Mouse (Mus musculus): ENCODE data around the gene Angptl4. TPM values are rescaled to one million over a fixed set of nuclear protein-coding genes. Genes with fewer than 3 reads are reported as not detected.

Gene Angptl4
- total and polyA plus RNA-seq, 3 experiments: 6.3 to 12.2 (median 8.0) TPM

- in situ Hi-C loops (cut with MboI; ENCODE audit: low pct_ligation_motif_present, low pct_unique_long_range_greater_than_20kb, low sequenced_read_pairs) (no loop called here), dilution Hi-C loops (cut with MboI; ENCODE audit: extremely low pct_ligation_motif_present, extremely low pct_unique_long_range_greater_than_20kb, low sequenced_read_pairs) (no loop called here)
- no peak overlapping the region for H3K4me3 ChIP-seq (replicated peaks in 1 of 3; ENCODE audit: low read depth in 2 of 3, low read length in 2 of 3, poor library complexity in 1 of 3)
- peaks cover 38 to 87% of the 10 kb centered on the region in 2 experiments for H3K36me3 ChIP-seq (replicated peaks in 1 of 2; ENCODE audit: control insufficient read depth in 1 of 2, insufficient read depth in 1 of 2, low read length in 1 of 2)
- no peaks in the 10 kb centered on the region for H3K9me3 ChIP-seq (replicated peaks; ENCODE audit: low read length)
- H3K27me3 ChIP-seq (replicated peaks): no peaks in the 10 kb centered on the region
- H3K4me1 ChIP-seq (ENCODE audit: control insufficient read depth in 1 of 2, insufficient read depth in 2 of 2): peaks cover 0 to 28% of the 10 kb centered on the region in 2 experiments; a peak in 2 of 4 replicates
- H3K9ac ChIP-seq (ENCODE audit: insufficient read depth, low read depth): no peak overlapping the region
- peaks cover 29% of the 10 kb centered on the region for H3K79me2 ChIP-seq (replicated peaks; ENCODE audit: control insufficient read depth, extremely low read depth, insufficient read depth, poor library complexity, severe bottlenecking)
- no peak overlapping the region for H3K27ac ChIP-seq (ENCODE audit: insufficient read depth, low read depth)
- H3K4me2 ChIP-seq (ENCODE audit: insufficient read depth, low read depth, poor library complexity, severe bottlenecking): no peak overlapping the region
- DNase-seq (ENCODE audit: extremely low read depth): no peak
- TF ChIP-seq HCFC1 (IDR thresholded peaks at IDR 0.05; ENCODE audit: low read depth, low read length) (no peak), JUN (IDR thresholded peaks at IDR 0.05; ENCODE audit: insufficient read depth, low read depth, low read length) (no peak), USF2 (conservative IDR thresholded peaks at IDR 0.05; ENCODE audit: low read depth, low read length) (no peak), USF1 (IDR thresholded peaks at IDR 0.05; ENCODE audit: low read depth, low read length) (no peak), KAT2A (IDR thresholded peaks at IDR 0.05; ENCODE audit: insufficient replicate concordance, low read length) (no peak), ELF1 (IDR thresholded peaks at IDR 0.05; ENCODE audit: low read depth, low read length) (no peak), POLR2A (IDR thresholded peaks at IDR 0.05; ENCODE audit: low read depth, low read length) (no peak), SMC3 (IDR thresholded peaks at IDR 0.05; ENCODE audit: low read depth, low read length) (no peak), CHD2 (IDR thresholded peaks at IDR 0.05; ENCODE audit: low read length) (no peak), MYC (IDR thresholded peaks at IDR 0.05; ENCODE audit: low read depth, low read length) (no peak), MAZ (IDR thresholded peaks at IDR 0.05; ENCODE audit: low read depth, low read length) (no peak), RAD21 (IDR thresholded peaks at IDR 0.05; ENCODE audit: low read depth, low read length) (no peak), JUND (conservative IDR thresholded peaks at IDR 0.05; ENCODE audit: low read depth, low read length) (no peak), IRF4 (IDR thresholded peaks at IDR 0.05; ENCODE audit: low read depth, low read length) (no peak), GABPA (IDR thresholded peaks at IDR 0.05; ENCODE audit: insufficient replicate concordance, low read depth, low read length) (no peak), ZKSCAN1 (IDR thresholded peaks at IDR 0.05; ENCODE audit: borderline replicate concordance, low read depth, low read length) (no peak), SIN3A (IDR thresholded peaks at IDR 0.05; ENCODE audit: low read length) (no peak), ZMIZ1 (IDR thresholded peaks at IDR 0.05; ENCODE audit: low read depth, low read length) (no peak), ZC3H11A (IDR thresholded peaks at IDR 0.05; ENCODE audit: low read depth, low read length) (no peak)
These were observed 29.3 kb downstream of the Angptl4 start for GRCm38 (mm10) chr17:33752297-33752696.

DNA sequence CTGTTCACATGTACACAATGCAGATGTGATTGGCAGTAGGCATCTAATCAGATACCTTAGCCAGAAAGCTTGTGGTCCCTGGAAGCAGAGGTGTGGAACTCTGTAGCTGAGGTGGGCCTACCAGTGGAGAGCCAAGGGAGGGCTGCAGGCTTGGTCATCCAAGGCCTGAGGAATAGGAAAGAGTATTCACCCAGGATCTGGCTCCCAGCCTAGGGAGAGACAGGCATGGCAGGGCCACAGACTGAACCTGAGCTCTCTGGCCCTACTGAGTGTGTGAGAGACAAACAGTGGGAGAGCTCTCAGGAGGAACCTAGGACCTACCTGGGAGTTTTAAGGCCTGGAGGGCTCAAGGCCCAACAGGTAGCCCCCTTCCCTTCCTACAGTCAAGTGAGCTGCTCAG, 30.4 kb downstream of the Angptl4 start:
- Histone ChIP-seq H3K9me3 (replicated peaks; ENCODE audit: low read length) (no peaks in the 10 kb centered on the region), H3K27ac (ENCODE audit: insufficient read depth, low read depth) (no peak overlapping the region), H3K4me2 (ENCODE audit: insufficient read depth, low read depth, poor library complexity, severe bottlenecking) (no peak overlapping the region), H3K79me2 (replicated peaks; ENCODE audit: control insufficient read depth, extremely low read depth, insufficient read depth, poor library complexity, severe bottlenecking) (peaks cover 18% of the 10 kb centered on the region), H3K4me1 (ENCODE audit: control insufficient read depth in 1 of 2, insufficient read depth in 2 of 2) (peaks cover 0 to 17% of the 10 kb centered on the region in 2 experiments; a peak in 2 of 4 replicates), H3K9ac (ENCODE audit: insufficient read depth, low read depth) (no peak overlapping the region), H3K36me3 (replicated peaks in 1 of 2; ENCODE audit: control insufficient read depth in 1 of 2, insufficient read depth in 1 of 2, low read length in 1 of 2) (peaks cover 38 to 80% of the 10 kb centered on the region in 2 experiments), H3K27me3 (replicated peaks) (no peaks in the 10 kb centered on the region), H3K4me3 (replicated peaks in 1 of 3; ENCODE audit: low read depth in 2 of 3, low read length in 2 of 3, poor library complexity in 1 of 3) (no peak overlapping the region)
- in situ Hi-C loops (cut with MboI; ENCODE audit: low pct_ligation_motif_present, low pct_unique_long_range_greater_than_20kb, low sequenced_read_pairs): no loop called here
- dilution Hi-C loops (cut with MboI; ENCODE audit: extremely low pct_ligation_motif_present, extremely low pct_unique_long_range_greater_than_20kb, low sequenced_read_pairs): no loop called here
- no peak for TF ChIP-seq RCOR1 (conservative IDR thresholded peaks at IDR 0.05; ENCODE audit: low read depth, low read length)
- TF ChIP-seq ZKSCAN1 (IDR thresholded peaks at IDR 0.05; ENCODE audit: borderline replicate concordance, low read depth, low read length): no peak
- TF ChIP-seq CHD1 (IDR thresholded peaks at IDR 0.05; ENCODE audit: low read depth, low read length): no peak
- no peak for TF ChIP-seq USF2 (conservative IDR thresholded peaks at IDR 0.05; ENCODE audit: low read depth, low read length)
- no peak for TF ChIP-seq PAX5 (IDR thresholded peaks at IDR 0.05; ENCODE audit: low read length)
- no peak for TF ChIP-seq NRF1 (IDR thresholded peaks at IDR 0.05; ENCODE audit: low read depth, low read length)
- TF ChIP-seq CHD2 (IDR thresholded peaks at IDR 0.05; ENCODE audit: low read length): no peak
- no peak for TF ChIP-seq SMC3 (IDR thresholded peaks at IDR 0.05; ENCODE audit: low read depth, low read length)
- TF ChIP-seq TCF12 (IDR thresholded peaks at IDR 0.05; ENCODE audit: low read depth, low read length): no peak
- TF ChIP-seq JUN (IDR thresholded peaks at IDR 0.05; ENCODE audit: insufficient read depth, low read depth, low read length): no peak
- no peak for TF ChIP-seq ZC3H11A (IDR thresholded peaks at IDR 0.05; ENCODE audit: low read depth, low read length)
- no peak for DNase-seq (ENCODE audit: extremely low read depth)
